Mouse (Mus musculus) left cerebral cortex, adult 8-10 months (tissue): ENCODE measurements around the gene Zfp82. TPM values are rescaled to one million over a fixed set of nuclear protein-coding genes. Genes with fewer than 3 reads are reported as not detected.
"Not testable (repeated sequence)": the region's sequence is repeated elsewhere in the genome, so short reads cannot be mapped to it uniquely, and the experiment has no call there.

ENCODE experiments used
- DNase-seq, 2 experiments: peaks; one replicate each; pipeline ENCODE4 v3.0.0; 2022; ENCODE audit warnings: low spot score in 2 of 2
- total RNA-seq, 4 experiments: library from RNA; stranded (reverse); gene quantifications; 2 replicates each; pipeline ENCODE4 v1.2.4; 2022

Zfp82 gene
- 1 to 10 TPM; 5.7 to 6.5 (median 5.7) TPM for total RNA-seq

- peak; percentile 75 to 80 for DNase-seq
Measured at GRCm38 (mm10) chr7:30072146-30073028, at the start of gene Zfp82. Gene Zfp82, minus strand, starts transcription at chr7:30072900.

- no peak for DNase-seq
Measured at GRCm38 (mm10) chr7:30122188-30122530, 49.5 kb upstream of the Zfp82 start.

- peak; percentile 78 to 83 for DNase-seq
Measured at GRCm38 (mm10) chr7:30121308-30122187, 48.8 kb upstream of the Zfp82 start, which contains the start of gene Zfp382. Gene Zfp382, plus strand, starts transcription at chr7:30121942.

- not testable (repeated sequence) for DNase-seq
Measured at GRCm38 (mm10) chr7:30117935-30118334, 45.2 kb upstream of the Zfp82 start.

GRCm38 (mm10) chr7:30116076-30116475 lies 43.4 kb upstream of the Zfp82 start:
- no peak for DNase-seq

- peak; percentile 50 to 83 for DNase-seq
Measured at GRCm38 (mm10) chr7:30099297-30099696, 26.6 kb upstream of the Zfp82 start.

- DNase-seq, result no peak
Measured at GRCm38 (mm10) chr7:30095551-30096125, 22.9 kb upstream of the Zfp82 start.

GRCm38 (mm10) chr7:30094646-30095429 lies 22.1 kb upstream of the Zfp82 start, which contains the start of gene Zfp260:
Gene Zfp260, plus strand, starts transcription at chr7:30094777.
- DNase-seq, result peak; percentile 83 to 87

- no peak for DNase-seq
Measured at GRCm38 (mm10) chr7:30093918-30094415, 21.3 kb upstream of the Zfp82 start.

GRCm38 (mm10) chr7:30092666-30093065 lies 20.0 kb upstream of the Zfp82 start:
- no peak for DNase-seq

- no peak for DNase-seq
Measured at GRCm38 (mm10) chr7:30090970-30091585, 18.4 kb upstream of the Zfp82 start.

GRCm38 (mm10) chr7:30090092-30090969 lies 17.6 kb upstream of the Zfp82 start, which contains the start of the genes Gm26920 and Zfp566:
Gene Gm26920, minus strand, starts transcription at chr7:30090410.
Gene Zfp566, minus strand, starts transcription at chr7:30090527.
- DNase-seq, result peak; percentile 90 to 95

- no peak for DNase-seq
Measured at GRCm38 (mm10) chr7:30089405-30089804, 16.7 kb upstream of the Zfp82 start.

- DNase-seq, result peak in 1 of 2 experiments; percentile 52
Measured at GRCm38 (mm10) chr7:30086524-30086923, 13.8 kb upstream of the Zfp82 start.

GRCm38 (mm10) chr7:30064622-30065021 lies 8.1 kb downstream of the Zfp82 start:
- DNase-seq, result no peak

GRCm38 (mm10) chr7:30062478-30062877 lies 10.2 kb downstream of the Zfp82 start:
- no peak for DNase-seq

- no peak for DNase-seq
Measured at GRCm38 (mm10) chr7:30060341-30060740, 12.4 kb downstream of the Zfp82 start.

GRCm38 (mm10) chr7:30053591-30053990 lies 19.1 kb downstream of the Zfp82 start:
- no peak for DNase-seq
